Mouse (Mus musculus) T-helper 2 cell (primary cell): ENCODE results near the gene Gtf2ird2.

Source experiments
- in situ Hi-C: fragments of 300-600 bp; cut with MboI, MseI; formaldehyde crosslinking; loops from one replicate; pipeline ENCODE4 v1.15.1; 2025; ENCODE audit warnings: high pct_unique_total_duplicates

Gtf2ird2 gene

DNA sequence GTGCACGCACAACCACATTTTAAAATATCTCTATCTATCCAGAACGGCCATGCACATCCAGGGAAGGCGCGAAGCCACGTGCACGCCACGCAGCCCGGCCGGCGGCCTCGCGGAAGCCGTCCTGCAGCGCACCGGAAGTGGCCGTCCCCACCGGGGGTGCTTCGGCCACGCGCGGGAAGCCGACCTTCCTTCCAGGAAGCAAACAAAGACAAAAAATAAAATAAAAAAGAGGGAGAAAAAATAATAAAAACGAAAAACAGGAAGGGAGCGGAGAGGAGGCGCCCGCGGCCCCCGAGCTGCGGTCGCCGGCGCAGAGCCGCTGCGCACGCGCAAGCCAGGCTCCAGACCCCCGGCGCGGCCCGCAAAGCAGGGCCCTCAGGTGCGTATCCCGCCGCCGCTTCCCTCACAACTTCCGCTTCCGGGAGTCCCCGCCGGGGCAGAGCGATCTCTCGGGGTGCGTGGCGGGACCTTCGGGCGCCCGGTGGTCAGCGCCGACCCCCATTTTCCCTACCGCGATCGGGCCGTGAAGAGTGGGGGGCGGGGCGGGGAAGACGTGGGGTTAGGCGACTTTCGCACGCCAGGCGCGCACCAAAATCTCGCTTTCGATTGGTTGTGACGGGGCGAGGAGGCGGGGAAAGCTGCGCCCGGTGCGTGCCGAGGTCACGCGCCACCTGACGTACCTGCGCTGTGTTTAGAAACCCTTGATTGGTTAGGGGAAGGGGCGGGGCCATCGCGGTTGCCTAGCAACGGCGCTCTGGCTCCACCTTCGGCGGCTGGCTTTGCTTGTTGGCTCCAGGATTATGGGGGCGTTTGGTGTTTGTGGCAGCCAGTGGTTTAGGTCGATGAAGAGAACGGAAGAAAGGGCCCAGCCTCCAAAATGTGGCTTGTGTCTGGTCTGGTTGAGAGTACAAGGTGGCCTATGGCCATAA, at the start of gene Gtf2ird2:
Gtf2ird2 (plus strand) TSS at position 140 of the 929 bp plus-strand sequence.
- in situ Hi-C loops = loop anchor here (5.0 to 10.0 kb wide), 2 partner anchors 163 to 301 kb away; no protein-coding TSS in a partner anchor

GRCm38 (mm10) chr5:134136022-134136421, 47.8 kb upstream of the Gtf2ird2 start:
- in situ Hi-C loops = no loop called here

DNA sequence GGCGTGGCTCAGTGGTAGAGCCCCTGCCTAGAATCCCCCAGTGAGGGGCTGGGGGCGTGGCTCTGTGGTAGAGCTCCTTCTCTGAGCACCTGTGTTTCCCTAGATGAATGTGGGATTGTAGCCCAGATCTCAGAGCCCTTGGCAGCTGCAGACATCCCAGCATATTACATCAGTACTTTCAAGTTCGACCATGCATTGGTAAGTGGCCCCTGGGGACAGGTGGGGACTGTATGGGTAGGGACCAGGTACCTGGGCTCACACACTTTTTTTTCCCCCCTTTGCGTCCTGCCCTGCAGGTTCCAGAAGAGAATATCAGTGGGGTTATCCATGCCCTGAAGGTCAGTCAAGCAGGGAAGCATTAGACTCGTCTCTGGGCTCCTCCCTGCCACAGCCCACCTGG, 45.9 kb upstream of the Gtf2ird2 start:
- in situ Hi-C loops = no loop called here

GRCm38 (mm10) chr5:134139429-134139828, 44.4 kb upstream of the Gtf2ird2 start:
- in situ Hi-C loops = no loop called here

- in situ Hi-C loops = no loop called here
Measured at GRCm38 (mm10) chr5:134141236-134141635, 42.6 kb upstream of the Gtf2ird2 start.

- in situ Hi-C loops = no loop called here
Measured at GRCm38 (mm10) chr5:134142381-134142780, 41.4 kb upstream of the Gtf2ird2 start.

DNA sequence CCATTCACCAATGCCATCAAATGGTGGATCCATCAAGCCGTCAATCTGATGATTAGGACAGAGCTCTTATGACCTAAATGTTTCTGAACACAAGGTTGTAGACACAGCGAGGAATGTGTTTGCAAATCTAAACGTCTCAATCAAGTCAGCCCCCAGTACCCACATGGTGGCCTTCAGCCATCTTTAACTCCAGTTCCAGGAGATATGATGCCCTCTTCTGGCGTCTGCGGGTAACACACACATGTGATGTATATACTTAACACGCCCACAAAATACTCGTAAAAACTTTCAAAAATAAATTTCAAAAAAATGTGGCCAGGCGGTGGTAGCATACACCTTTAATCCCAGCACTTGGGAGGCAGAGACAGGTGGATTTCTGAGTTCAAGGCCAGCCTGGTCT, 38.8 kb upstream of the Gtf2ird2 start:
- in situ Hi-C loops = no loop called here

DNA sequence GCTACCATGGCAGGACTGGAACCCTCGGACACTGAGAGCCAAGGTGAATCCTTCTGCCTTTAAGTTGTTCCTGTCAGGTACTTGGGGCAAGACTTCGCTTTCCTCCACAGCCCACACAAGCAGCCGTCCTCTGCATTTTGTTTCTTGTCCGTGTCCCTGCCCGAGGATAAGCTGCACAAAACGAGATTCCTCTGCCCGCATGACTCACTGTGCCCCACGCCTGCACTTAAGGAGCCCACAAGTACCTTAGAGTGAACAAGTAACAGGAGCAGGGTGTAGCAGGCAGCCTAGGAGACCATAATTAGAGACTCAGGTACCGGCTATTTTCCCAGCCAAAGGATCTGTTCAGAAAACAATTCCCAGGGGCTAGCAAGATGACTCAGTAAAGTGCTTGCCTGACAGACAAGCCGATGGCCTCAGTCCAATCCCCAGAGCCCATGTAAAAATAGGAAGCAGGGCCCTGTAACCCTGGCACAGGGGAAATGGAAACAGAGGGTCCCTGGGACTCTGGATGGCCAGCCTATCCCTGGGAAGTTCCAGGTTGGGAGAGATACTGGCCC, 36.5 kb upstream of the Gtf2ird2 start:
- in situ Hi-C loops = no loop called here

GRCm38 (mm10) chr5:134148153-134148552, 35.7 kb upstream of the Gtf2ird2 start:
- in situ Hi-C loops = no loop called here

DNA sequence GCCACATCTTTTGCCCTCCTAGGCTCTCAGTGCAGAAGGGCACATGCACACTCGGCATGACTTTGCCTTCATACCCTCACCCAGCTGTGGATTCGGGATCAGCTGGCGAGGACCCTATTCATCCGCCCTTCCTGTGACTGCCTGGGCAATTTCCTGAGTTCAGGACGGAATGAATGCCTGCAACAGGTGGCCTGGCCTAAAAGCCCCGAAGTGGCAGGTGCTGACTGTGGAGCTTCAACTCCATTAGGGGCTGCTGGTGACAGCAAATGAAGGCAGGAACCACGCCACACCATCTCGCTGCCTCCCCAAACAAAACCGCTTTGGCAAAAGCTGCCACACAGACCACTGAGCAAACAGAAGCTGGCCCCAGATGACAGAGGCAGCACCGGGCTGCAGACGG, 31.9 kb upstream of the Gtf2ird2 start:
- in situ Hi-C loops = no loop called here

DNA sequence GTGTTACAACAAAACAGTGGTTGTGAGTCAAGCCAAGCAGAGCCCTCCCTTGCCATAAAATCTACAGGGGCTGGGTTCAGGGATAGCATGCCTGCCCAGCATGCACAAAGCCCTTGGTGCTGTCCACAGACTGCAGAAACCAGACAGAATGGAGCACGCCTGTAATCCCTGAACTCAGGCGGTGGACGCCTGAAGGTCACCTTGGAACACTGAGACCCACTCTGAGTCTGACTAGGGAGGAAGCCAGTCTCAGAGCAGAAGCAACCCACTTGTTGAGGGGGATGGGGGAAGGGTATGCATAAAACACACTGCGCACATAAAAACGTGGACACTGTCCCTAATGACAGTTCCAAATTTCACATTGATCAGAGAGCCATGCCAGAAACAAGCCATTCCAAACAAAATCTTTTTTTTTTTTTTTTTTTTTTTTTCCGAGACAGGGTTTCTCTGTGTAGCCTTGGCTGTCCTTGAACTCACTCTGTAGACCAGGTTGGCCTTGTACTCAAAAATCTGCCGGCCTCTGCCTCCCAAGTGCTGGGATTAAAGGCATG, 27.8 kb upstream of the Gtf2ird2 start:
- in situ Hi-C loops = no loop called here

DNA sequence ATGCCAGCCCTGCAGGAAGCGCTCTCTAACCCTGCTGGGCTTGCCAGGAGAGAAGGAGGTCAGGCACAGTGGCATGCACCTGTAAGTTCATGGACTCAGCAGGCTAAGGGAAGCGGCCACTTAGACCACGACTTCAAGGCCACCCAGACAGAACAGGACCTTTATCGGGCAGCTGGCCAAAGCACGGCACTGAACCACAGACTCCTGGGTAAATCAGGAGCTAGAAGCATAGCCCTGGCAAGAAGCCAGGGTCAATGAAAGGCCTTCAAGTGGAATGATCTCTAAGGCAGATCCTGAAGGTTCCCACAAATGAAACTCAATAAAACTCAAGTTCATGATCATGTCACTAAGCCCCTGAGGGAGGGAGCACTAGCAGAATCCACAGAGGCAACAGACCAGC, 19.1 kb upstream of the Gtf2ird2 start:
- in situ Hi-C loops = no loop called here

- in situ Hi-C loops = no loop called here
Measured at GRCm38 (mm10) chr5:134166642-134167041, 17.2 kb upstream of the Gtf2ird2 start.

DNA sequence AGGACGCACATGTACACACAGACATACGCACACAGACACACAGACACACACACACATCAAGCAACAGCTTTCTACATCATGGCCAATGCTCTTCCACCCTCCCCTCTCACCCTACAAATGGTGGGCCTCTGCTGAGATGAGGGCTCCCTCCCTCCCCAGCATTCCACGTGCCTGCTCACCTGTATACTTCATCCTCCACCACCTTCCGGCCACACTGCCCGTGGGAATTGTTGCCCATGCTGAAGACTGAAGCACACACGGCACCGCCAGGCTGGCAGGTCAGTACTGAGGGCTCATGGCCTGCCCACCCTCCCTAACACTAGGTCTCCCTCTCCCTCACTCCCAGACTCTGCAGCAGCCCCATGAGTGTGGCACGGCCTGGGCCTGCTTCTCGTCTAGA, 15.8 kb upstream of the Gtf2ird2 start:
- in situ Hi-C loops = no loop called here

DNA sequence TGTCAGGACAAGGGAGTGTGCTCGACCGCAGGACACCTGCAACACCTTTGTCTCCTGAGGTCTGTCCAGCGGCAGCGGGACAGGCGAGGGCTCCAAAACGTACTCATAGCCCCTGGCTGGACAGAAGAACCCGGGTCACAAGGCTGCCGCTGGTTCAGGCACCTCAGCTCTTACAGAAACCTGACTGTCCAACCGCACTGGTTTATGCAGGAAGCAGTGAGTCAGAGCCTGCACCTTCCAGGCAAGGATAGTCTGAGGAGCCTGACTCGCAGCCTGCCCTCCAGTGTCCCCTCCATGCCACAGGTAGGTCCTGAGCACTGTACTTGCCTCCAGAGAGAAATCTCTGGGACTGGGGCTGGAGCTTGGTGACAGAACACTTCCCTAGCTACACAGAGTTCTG, 14.6 kb upstream of the Gtf2ird2 start:
- in situ Hi-C loops = no loop called here

DNA sequence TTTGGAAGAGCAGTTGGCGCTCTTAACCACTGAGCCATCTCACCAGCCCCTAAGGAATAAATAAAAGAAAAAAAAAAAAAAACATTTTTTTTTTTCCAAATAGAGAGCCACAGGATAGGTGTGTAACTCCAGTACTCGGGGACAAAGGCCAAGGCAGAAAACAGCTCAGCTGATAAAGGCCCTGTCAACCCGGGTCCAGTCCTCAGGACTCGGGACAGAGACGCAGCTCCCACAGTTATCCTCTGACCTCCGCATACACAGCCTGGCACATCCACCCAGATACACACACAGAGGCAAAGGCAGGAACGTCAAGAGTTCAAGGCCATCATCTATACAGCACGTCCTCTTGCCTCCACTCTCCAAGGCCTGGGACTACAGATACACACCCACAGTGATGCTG, 13.7 kb upstream of the Gtf2ird2 start:
- in situ Hi-C loops = no loop called here

GRCm38 (mm10) chr5:134173206-134173605, 10.6 kb upstream of the Gtf2ird2 start:
- in situ Hi-C loops = no loop called here

DNA sequence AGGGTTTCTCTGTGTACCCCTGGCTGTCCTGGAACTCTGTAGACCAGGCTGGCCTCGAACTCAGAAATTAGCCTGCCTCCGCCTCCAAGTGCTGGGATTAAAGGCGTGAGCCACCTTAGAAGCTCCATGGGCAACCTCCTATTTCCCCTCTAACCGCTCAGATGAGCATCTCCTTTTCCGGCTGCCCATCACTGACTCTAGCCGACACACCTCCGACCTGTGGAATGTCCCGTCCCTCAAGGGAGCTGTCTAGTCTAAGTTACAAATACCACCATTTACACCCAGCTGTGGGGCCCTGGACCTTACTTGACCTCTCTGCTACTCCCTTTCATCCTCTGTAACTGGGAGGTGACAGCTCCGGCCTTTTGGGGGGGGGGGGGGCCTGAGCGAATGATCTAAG, 8.1 kb upstream of the Gtf2ird2 start:
- in situ Hi-C loops = no loop called here

DNA sequence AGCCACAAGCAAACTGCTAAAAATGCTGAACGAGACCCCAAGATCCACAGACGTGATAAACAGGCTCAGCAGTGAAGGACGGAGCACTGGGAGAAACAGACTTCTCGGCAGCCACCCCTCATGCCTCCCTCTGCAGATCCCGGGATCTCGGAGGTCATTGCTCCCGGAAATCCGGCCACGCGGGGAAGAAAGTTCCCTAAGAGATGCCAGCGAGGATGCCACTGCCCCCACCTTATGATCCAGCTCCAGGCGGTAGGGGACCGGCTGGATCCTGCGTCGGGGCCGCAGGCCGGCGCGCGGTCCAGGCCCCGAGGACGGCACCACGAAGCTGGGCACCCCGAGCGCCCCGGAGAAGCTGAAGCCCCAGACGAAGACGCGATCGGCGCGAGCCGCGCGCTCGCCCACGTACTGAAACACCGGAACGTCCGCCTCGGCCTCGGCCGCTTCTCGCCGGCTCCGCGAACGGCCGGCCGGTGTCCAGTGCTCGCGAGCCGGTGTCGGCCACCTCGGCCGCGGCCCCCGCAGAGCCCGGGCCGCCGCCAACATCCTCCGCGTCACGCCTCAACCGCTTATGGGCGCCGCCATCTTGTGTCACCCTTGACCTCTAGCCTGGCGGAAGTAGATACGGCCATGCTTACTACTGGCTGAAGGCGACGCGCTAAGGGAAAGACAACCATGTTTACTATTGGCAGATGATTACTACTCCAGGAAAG, 7.5 kb upstream of the Gtf2ird2 start, which contains the start of gene Rcc1l:
Rcc1l (minus strand) TSS at position 606 of the 713 bp plus-strand sequence.
- in situ Hi-C loops = no loop called here

GRCm38 (mm10) chr5:134178536-134178935, 5.3 kb upstream of the Gtf2ird2 start:
- in situ Hi-C loops = no loop called here

DNA sequence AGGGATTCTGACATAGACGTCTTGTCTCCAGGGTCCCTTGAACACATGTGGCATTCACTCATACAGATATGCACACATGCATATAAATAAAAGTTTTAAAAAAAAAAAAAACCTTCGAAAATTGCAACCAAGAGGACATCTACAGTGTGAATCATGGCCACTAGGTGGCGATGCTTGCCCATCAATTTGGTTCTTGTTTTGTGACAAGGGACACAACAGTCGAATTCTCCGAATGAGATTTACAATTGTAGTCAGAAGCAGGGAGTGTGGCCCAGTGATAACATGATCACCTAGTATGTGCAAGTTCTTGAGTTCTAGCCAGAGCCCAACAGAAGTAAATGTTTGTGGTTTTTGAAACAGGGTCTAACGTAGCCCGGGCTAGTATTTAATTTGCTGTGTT, 3.9 kb upstream of the Gtf2ird2 start:
- in situ Hi-C loops = loop anchor here (5.0 to 10.0 kb wide), 2 partner anchors 167 to 305 kb away; no protein-coding TSS in a partner anchor

DNA sequence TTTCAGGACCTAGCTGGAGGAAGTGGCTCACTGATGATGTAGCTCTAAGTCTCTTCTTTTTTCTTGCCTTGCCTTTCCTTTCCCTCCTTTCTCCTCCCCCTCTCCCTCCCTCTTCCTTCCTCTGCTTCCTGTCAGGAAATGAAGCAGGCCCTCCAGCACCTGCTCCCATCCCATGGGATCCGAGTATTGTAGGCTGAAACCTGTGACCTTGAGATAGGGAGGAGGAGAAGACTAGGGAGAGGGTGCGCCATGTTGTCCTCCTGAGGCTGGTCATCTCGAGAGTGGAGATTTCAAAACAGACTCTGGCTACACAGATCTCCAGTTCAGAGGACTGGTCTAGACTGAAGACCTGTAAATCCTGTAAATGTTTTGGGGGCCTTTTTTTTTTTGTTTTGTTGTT, 1.6 kb upstream of the Gtf2ird2 start:
- in situ Hi-C loops = loop anchor here (5.0 to 10.0 kb wide), 2 partner anchors 165 to 303 kb away; no protein-coding TSS in a partner anchor
